Mouse (Mus musculus) embryonic facial prominence, embryonic 11.5 days (tissue): ENCODE measurements around the gene Mthfd1l. TPM values are rescaled to one million over a fixed set of nuclear protein-coding genes. Genes with fewer than 3 reads are reported as not detected.

Source experiments
- ATAC-seq: fragments of 200-750 bp; cut with Nextera tagmentation; replicated peaks from 2 replicates; pipeline ENCODE4 v1.8.0; 2017; ENCODE audit warnings: low read depth; ENCODE audit not compliant: insufficient number of reproducible peaks, low FRiP score, low TSS enrichment
- DNase-seq: peaks from one replicate; pipeline ENCODE4 v3.0.0-alpha.2; 2015; ENCODE audit warnings: low spot score
- H3K27ac ChIP-seq: fragments of 300-500 bp; sonication (generic); replicated peaks from 2 replicates; pipeline ENCODE4 v1.5.1; 2014; ENCODE audit warnings: mild to moderate bottlenecking, low read depth, low read length, control low read depth
- H3K27me3 ChIP-seq: fragments of 300-500 bp; sonication (generic); 2 replicates; pipeline ENCODE4 v1.6.1; 2014; ENCODE audit warnings: mild to moderate bottlenecking, low read length, moderate library complexity, mixed read lengths; ENCODE audit not compliant: control insufficient read depth, insufficient read depth
- H3K36me3 ChIP-seq: fragments of 300-500 bp; sonication (generic); replicated peaks from 2 replicates; pipeline ENCODE4 v1.6.1; 2014; ENCODE audit warnings: low read depth, mild to moderate bottlenecking, low read length, moderate library complexity, mixed read lengths; ENCODE audit not compliant: control insufficient read depth, insufficient read depth
- H3K4me1 ChIP-seq: fragments of 300-500 bp; sonication (generic); 2 replicates; pipeline ENCODE4 v1.6.1; 2014; ENCODE audit warnings: low read length, mixed read lengths; ENCODE audit not compliant: control insufficient read depth, insufficient read depth
- H3K4me2 ChIP-seq: fragments of 300-500 bp; sonication (generic); 2 replicates; pipeline ENCODE4 v1.6.1; 2014; ENCODE audit warnings: low read depth, mild to moderate bottlenecking, control low read depth, low read length, moderate library complexity
- H3K4me3 ChIP-seq: fragments of 300-500 bp; sonication (generic); 2 replicates; pipeline ENCODE4 v1.5.1; 2014; ENCODE audit warnings: low read depth, low read length, control low read depth
- H3K9ac ChIP-seq: fragments of 300-500 bp; sonication (generic); replicated peaks from 2 replicates; pipeline ENCODE4 v1.6.1; 2014; ENCODE audit warnings: mild to moderate bottlenecking, control low read depth, low read length
- H3K9me3 ChIP-seq: fragments of 300-500 bp; sonication (generic); replicated peaks from 2 replicates; pipeline ENCODE4 v1.6.1; 2016; ENCODE audit warnings: mild to moderate bottlenecking, low read length, inconsistent platforms, mixed read lengths; ENCODE audit not compliant: control insufficient read depth
- WGBS: fragments of 180-500 bp; shearing (Covaris S2); extraction: QIAGEN DNeasy Blood & Tissue Kit; methylation state at CpG from one replicate; pipeline ENCODE4 v1.1.7; 2014; 5-methylcytosine and 5-hydroxymethylcytosine counted together
- polyA plus RNA-seq: library from polyadenylated mRNA; unstranded; fragments of >200 nt; fragmentation: Nextera tagmentation; extraction: Ambion mirVana; gene quantifications from 2 replicates; pipeline ENCODE4 v1.2.1, GENCODE M21; 2014

Gene Mthfd1l
- polyA plus RNA-seq, 1 experiment from 2014 or later = 13.6 TPM

DNA sequence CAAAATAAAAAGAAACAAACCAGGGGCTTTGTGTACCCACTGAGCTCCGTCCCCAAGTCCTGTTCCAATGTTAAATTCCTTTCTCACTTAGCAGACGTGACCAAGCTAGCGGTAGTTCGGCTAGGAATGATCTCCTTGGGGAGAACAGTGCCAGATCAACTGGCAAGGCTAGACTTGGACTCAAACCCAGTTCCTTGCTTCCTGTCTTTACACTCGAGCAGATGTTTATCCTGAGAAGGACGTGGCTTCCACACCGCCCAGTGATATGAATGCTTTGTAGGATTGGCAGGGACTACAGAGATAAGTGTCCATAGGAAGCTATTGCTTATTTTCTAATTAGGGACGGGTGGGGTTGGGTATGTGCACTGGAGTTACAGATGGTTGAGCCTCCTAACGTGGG is 191.8 kb downstream of the Mthfd1l start:
- ATAC-seq = no peak
- Histone ChIP-seq H3K27ac (no peak overlapping the region), H3K36me3 (no peaks in the 10 kb centered on the region), H3K9me3 (no peaks in the 10 kb centered on the region), H3K4me2 (no peak overlapping the region), H3K4me3 (no peak overlapping the region), H3K4me1 (no peaks in the 10 kb centered on the region), H3K9ac (no peak overlapping the region), H3K27me3 (no peaks in the 10 kb centered on the region)
- DNase-seq = no peak
- WGBS = 87% methylated on average over 9 of the region's 9 CpGs

DNA sequence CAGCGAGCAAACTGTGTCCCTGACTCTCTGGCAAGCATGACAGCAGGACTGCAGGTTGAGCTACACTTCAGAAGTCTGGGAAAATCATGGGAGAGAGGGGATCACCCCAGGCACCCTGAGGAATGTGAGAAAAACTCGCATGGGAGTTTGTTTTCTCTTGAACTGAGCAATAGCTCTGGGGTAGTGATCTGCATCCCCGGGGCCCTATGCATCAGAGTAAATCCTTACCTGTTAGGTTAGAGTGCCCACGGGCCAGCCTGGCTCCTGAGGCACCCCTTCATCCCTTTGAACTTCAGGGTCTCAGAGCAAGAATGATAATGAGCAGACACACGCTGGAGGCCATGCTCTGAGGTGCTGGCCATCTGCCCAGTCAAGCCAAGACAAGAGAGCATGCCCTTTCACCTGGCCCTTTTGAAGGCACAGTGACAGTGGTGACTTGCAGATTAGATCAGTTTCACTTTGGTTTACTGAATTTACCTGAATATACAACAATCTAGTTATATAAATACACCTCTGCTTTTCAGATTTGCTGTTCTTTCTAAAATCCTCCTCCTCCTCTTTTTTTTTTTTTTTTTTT is 195.4 kb downstream of the Mthfd1l start:
- Histone ChIP-seq H3K9me3 (no peaks in the 10 kb centered on the region), H3K4me1 (no peaks in the 10 kb centered on the region), H3K27me3 (no peaks in the 10 kb centered on the region), H3K9ac (no peak overlapping the region), H3K27ac (no peak overlapping the region), H3K4me3 (no peak overlapping the region), H3K36me3 (no peaks in the 10 kb centered on the region), H3K4me2 (no peak overlapping the region)
- ATAC-seq (no peak), DNase-seq (no peak)
- WGBS = 34% methylated on average over 5 of the region's 5 CpGs

DNA sequence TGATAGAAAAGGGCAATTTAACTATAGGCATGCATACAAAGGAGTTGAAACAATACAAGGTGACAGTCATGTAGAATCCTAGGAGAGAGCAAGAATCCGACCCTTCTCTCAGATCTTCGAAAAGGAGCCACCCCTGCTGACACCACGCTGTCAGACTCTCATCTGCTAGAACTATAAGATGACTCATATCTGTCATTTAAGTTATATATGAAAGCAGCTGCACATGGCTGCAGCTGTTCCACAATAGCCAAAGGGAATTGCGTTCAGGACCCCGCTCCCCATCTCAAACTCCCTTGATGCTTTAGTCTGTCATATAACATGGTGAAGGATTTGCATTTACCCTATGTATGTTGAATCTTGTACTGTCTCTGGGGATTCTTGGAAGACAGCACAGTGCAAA is 201.3 kb downstream of the Mthfd1l start:
- H3K27ac ChIP-seq = no peak overlapping the region
- H3K27me3 ChIP-seq = no peaks in the 10 kb centered on the region
- no peaks in the 10 kb centered on the region for H3K4me1 ChIP-seq
- ATAC-seq (no peak), DNase-seq (no peak)
- no peaks in the 10 kb centered on the region for H3K9me3 ChIP-seq
- no peaks in the 10 kb centered on the region for H3K36me3 ChIP-seq
- WGBS = 76% methylated on average over 5 of the region's 5 CpGs
- no peak overlapping the region for H3K4me2 ChIP-seq
- H3K4me3 ChIP-seq = no peak overlapping the region
- H3K9ac ChIP-seq = no peak overlapping the region

DNA sequence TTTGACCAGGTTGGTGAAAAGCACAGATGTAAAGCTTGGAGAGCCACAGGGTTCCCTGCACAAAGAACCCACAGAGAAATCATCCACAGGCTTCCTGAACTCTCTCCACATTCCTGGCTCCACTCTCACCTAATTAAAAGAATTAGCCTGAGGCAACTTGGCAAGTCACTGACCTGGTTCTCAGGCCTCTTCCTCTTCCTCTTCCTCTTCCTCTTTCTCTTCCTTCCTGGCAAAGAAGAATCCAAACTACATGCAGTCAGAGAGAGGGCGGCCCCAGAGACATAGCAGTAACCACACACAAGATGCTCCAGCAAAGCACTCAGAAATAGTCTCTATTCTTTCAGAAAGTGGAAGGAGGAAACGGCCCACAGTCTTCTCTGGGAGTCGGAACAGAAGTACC is 201.8 kb downstream of the Mthfd1l start:
- Histone ChIP-seq H3K4me3 (no peak overlapping the region), H3K9me3 (no peaks in the 10 kb centered on the region), H3K4me2 (no peak overlapping the region), H3K4me1 (no peaks in the 10 kb centered on the region), H3K27me3 (no peaks in the 10 kb centered on the region), H3K9ac (no peak overlapping the region), H3K27ac (no peak overlapping the region), H3K36me3 (no peaks in the 10 kb centered on the region)
- WGBS = 76% methylated on average over 3 of the region's 3 CpGs
- no peak for DNase-seq
- ATAC-seq = no peak

DNA sequence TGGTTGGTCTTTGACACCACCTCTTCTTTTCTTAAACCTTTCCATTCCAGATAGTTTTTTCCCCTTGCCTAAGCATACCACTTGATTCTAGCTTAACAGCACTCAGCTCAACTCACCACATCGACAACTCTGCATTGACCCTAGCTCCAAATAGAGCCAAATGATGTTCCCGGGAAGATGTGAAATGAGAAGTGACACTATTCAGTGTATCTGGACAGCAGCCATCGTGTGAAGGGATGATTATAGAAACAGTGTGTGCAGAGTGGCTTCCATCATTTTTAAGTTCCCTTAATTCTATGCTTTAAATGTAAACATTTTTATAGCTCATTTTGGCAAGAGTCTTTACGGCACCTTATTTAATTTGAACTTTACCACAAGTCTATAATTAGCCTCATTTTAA is 204.4 kb downstream of the Mthfd1l start:
- Histone ChIP-seq H3K4me2 (no peak overlapping the region), H3K36me3 (no peaks in the 10 kb centered on the region), H3K4me1 (no peaks in the 10 kb centered on the region), H3K9ac (no peak overlapping the region), H3K27me3 (no peaks in the 10 kb centered on the region), H3K27ac (no peak overlapping the region), H3K4me3 (no peak overlapping the region), H3K9me3 (no peaks in the 10 kb centered on the region)
- no peak for ATAC-seq
- WGBS = 92% methylated on average over 4 of the region's 4 CpGs
- no peak for DNase-seq

DNA sequence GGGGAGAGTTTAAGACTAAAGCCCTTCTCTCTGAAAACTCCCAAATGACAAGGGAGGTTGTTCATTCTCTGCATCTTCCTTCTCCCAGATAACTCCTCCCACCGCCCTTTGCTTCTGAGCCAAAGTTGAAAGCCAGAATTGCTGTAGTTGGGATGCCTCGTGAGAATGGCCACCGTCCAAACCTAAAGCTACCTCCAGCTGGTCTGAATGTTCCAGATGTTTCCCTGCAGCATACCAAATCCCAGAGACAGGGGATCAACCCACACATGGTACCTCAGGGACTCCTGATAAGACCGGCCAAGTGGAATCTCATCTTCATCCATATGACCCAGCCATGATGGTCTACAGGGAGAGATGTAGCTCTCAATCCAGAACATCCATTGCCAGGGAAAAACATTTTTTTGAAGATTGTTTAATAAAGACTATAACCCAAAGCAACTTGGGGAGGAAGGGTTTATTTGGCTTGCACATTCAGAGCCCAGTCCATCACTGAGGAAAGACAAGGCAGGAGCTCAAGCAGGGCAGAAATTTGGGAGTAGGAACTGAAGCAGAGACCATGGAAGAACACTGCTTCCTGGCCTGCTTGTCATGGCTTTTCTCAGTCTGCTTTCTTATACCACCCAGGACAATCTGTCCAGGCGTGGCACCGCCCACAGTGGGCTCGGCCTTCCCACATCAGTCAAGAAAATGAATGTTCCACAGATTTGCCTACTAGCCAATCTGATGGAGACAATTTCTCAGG is 206.3 kb downstream of the Mthfd1l start:
- Histone ChIP-seq H3K4me1 (no peaks in the 10 kb centered on the region), H3K9me3 (no peaks in the 10 kb centered on the region), H3K36me3 (no peaks in the 10 kb centered on the region), H3K27ac (no peak overlapping the region), H3K4me3 (no peak overlapping the region), H3K4me2 (no peak overlapping the region), H3K9ac (no peak overlapping the region), H3K27me3 (no peaks in the 10 kb centered on the region)
- DNase-seq = no peak
- ATAC-seq = no peak
- 83% methylated on average over 7 of the region's 7 CpGs for WGBS

DNA sequence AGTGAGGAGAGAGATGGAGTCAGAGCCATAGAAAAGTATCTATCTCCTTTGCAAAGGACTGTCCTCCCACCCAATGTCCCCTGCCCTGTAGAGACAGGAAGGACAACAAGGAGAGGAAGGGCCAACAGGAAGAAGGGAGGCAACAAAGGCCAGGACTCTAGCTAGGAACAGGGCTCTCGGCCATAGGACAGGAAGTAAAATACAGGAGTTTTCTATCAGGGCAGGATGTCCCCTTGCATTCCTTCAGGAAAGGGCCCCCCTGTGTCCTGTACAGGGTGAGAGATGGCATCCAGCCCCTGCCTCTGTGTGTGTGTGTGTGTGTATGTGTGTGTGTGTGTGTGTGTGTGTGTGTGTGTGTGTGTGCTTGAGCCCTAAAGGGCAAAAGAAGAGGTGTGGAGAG is 209.0 kb downstream of the Mthfd1l start:
- DNase-seq (no peak), ATAC-seq (no peak)
- no peak overlapping the region for H3K27ac ChIP-seq
- H3K4me2 ChIP-seq = no peak overlapping the region
- H3K27me3 ChIP-seq = no peaks in the 10 kb centered on the region
- H3K4me1 ChIP-seq = no peaks in the 10 kb centered on the region
- no peak overlapping the region for H3K9ac ChIP-seq
- 33% methylated on average over 1 of the region's 1 CpGs for WGBS
- H3K4me3 ChIP-seq = no peak overlapping the region
- H3K9me3 ChIP-seq = no peaks in the 10 kb centered on the region
- no peaks in the 10 kb centered on the region for H3K36me3 ChIP-seq

DNA sequence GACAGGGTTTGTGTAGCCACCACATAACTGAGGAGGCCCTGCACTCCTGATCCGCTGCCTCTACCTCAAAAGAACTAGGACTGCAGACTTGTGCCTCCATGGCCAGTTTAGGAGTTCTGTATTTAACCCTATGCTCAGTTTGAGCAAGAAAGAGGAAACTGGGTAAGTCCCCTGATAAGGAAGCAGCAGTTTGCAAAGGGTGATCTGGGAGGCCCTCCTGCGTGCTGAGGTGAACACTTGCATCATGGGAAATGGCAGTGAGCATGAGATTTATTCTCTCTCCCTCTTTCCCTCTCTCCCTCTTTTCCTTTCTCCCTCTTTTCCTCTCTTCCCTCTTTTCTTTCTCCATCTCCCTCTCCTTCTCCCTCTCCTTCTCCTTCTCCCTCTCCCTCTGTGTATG is 209.5 kb downstream of the Mthfd1l start:
- H3K4me2 ChIP-seq = no peak overlapping the region
- WGBS = 90% methylated on average over 2 of the region's 2 CpGs
- ATAC-seq (no peak), DNase-seq (no peak)
- H3K27me3 ChIP-seq = no peaks in the 10 kb centered on the region
- H3K4me1 ChIP-seq = no peaks in the 10 kb centered on the region
- no peak overlapping the region for H3K9ac ChIP-seq
- no peaks in the 10 kb centered on the region for H3K9me3 ChIP-seq
- no peak overlapping the region for H3K27ac ChIP-seq
- H3K4me3 ChIP-seq = no peak overlapping the region
- H3K36me3 ChIP-seq = no peaks in the 10 kb centered on the region
